ENCODE assay signal across 8 mouse cellular contexts in the genomic region with DNA sequence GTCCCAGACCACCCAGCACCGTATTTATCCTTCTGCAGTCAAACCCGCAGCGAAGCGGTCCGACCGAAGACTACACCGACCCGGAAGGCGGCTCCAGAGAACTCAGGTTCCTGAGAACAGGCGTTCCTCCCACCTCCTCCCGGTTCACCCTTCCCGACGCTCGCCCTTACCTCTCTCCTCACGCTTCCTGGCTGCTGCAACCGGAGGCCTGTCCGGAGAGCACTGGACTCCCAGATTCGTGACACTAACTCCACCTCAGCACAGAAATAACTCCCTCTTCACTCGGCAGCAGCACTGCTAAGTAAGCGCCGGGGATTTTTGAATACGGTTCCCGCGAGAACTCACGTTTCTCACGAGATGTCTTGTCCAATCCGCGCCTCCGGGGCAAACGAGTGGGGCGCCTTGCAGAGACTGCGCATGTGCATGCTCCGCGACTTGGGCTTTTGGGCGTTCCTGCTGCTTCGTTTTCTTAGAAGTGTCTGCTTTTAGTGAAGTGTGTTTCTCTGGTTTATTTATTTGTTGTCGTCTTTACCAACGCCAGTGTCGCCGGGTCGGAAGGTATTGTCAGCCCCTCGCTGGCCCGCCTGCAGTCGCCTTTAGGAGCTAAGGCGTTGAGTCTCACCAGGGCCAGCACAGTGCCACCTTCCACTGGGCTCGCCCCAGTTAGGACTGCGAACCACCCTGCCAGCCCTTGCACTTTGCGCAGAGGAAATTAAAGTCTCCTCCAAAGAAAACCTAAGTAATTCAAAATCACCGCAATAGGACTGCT. TPM values are rescaled to one million over a fixed set of nuclear protein-coding genes. Genes with fewer than 3 reads are reported as not detected.
A peak's percentile ranks its signal among the peaks of the same experiment; 100 is the strongest.
DNase-seq lines count a peak whose midpoint lies in the region; ATAC-seq and TF ChIP-seq lines count a peak whose summit lies in the region.

A gene (minus strand): TSS at position 324 of the 769 bp plus-strand sequence.

- peak within 1 kb of the TSS; percentile 93 for H3K4me3 ChIP-seq in E14TG2a.4 (replicated peaks; ENCODE audit: low read length)
- H3K4me3 ChIP-seq in forebrain, embryonic 12.5 days (replicated peaks), result peak within 1 kb of the TSS; percentile 72
- H3K4me3 ChIP-seq in liver, postnatal 0 days (ENCODE audit: low read depth, low read length), result peak within 1 kb of the TSS; percentile 81
- H3K4me3 ChIP-seq in neural tube, embryonic 14.5 days (ENCODE audit: low read depth, low read length), result peak within 1 kb of the TSS; percentile 52

- H3K4me2 ChIP-seq in forebrain, embryonic 12.5 days, result peak within 1 kb of the TSS; percentile 82
- H3K4me2 ChIP-seq in liver, postnatal 0 days (ENCODE audit: low read depth, low read length), result peak within 1 kb of the TSS; percentile 92
- H3K4me2 ChIP-seq in neural tube, embryonic 14.5 days (ENCODE audit: low read depth, low read length), result peak within 1 kb of the TSS; percentile 84

- peaks cover 9% of the 10 kb centered on the region for H3K27me3 ChIP-seq in E14TG2a.4 (ENCODE audit: insufficient read depth, low read length)
- peaks cover 12% of the 10 kb centered on the region for H3K27me3 ChIP-seq in forebrain, embryonic 12.5 days
- no peaks in the 10 kb centered on the region for H3K27me3 ChIP-seq in liver, postnatal 0 days (ENCODE audit: insufficient read depth, low read length)
- no peaks in the 10 kb centered on the region for H3K27me3 ChIP-seq in neural tube, embryonic 14.5 days (ENCODE audit: control insufficient read depth, insufficient read depth, low read length)

- peak; percentile 95 for ATAC-seq in forebrain, embryonic 12.5 days (ENCODE audit: low FRiP score)
- peak; percentile 98 for ATAC-seq in liver, postnatal 0 days
- ATAC-seq in neural tube, embryonic 14.5 days (ENCODE audit: low read depth), result peak; percentile 96

- peak within 1 kb of the TSS; percentile 68 for H3K27ac ChIP-seq in forebrain, embryonic 12.5 days
- peak within 1 kb of the TSS; percentile 85; the same call in 1 of the 2 replicates for H3K27ac ChIP-seq in liver, postnatal 0 days (ENCODE audit: low read depth)
- H3K27ac ChIP-seq in neural tube, embryonic 14.5 days (ENCODE audit: low read depth, low read length), result no peak within 1 kb of the TSS; the same call in 1 of the 2 replicates

- peak; percentile 98 for DNase-seq in c-Kit-positive CD71-positive TER-119-positive erythroid progenitor cells, embryonic 14.5 days (ENCODE audit: low spot score)
- DNase-seq in heart, postnatal 10 days, result peak; percentile 98
- peak; percentile 83 for DNase-seq in large intestine, adult 2 months (ENCODE audit: low read depth, low spot score)
- peak; percentile 95 for DNase-seq in liver, postnatal 0 days
- peak; percentile 98 for DNase-seq in testis, postnatal 10 days (ENCODE audit: low spot score)

- peak; percentile 81 for TF ChIP-seq EP300 in liver, postnatal 0 days (IDR thresholded peaks at IDR 0.05; ENCODE audit: low read depth)

- TF ChIP-seq CTCF in E14TG2a.4 (conservative IDR thresholded peaks at IDR 0.05; ENCODE audit: low read length), result no peak
- no peak for TF ChIP-seq CTCF in liver, postnatal 0 days (IDR thresholded peaks at IDR 0.05; ENCODE audit: low read depth)

- WGBS in forebrain, embryonic 12.5 days, result under 1% methylated on average over 49 of the region's 49 CpGs
- WGBS in large intestine, adult 2 months, result under 1% methylated on average over 49 of the region's 49 CpGs
- 1% methylated on average over 49 of the region's 49 CpGs for WGBS in liver, postnatal 0 days (ENCODE audit: insufficient replicate concordance)
- under 1% methylated on average over 49 of the region's 49 CpGs for WGBS in neural tube, embryonic 14.5 days

- H3K9me3 ChIP-seq in E14TG2a.4 (ENCODE audit: low read length), result no peaks in the 10 kb centered on the region
- no peaks in the 10 kb centered on the region for H3K9me3 ChIP-seq in forebrain, embryonic 12.5 days
- H3K9me3 ChIP-seq in liver, postnatal 0 days (ENCODE audit: low read length), result no peaks in the 10 kb centered on the region
- no peaks in the 10 kb centered on the region for H3K9me3 ChIP-seq in neural tube, embryonic 14.5 days (ENCODE audit: control insufficient read depth, low read length)

- H3K36me3 ChIP-seq in E14TG2a.4 (ENCODE audit: insufficient read depth, low read length), result peaks cover 30% of the 10 kb centered on the region
- peaks cover 16% of the 10 kb centered on the region for H3K36me3 ChIP-seq in forebrain, embryonic 12.5 days (replicated peaks)
- H3K36me3 ChIP-seq in liver, postnatal 0 days (replicated peaks; ENCODE audit: insufficient read depth, low read length), result peaks cover 15% of the 10 kb centered on the region
- H3K36me3 ChIP-seq in neural tube, embryonic 14.5 days (ENCODE audit: control insufficient read depth, insufficient read depth, low read length), result no peaks in the 10 kb centered on the region

- H3K4me1 ChIP-seq in E14TG2a.4 (replicated peaks; ENCODE audit: low read depth, low read length), result peaks cover 20% of the 10 kb centered on the region
- H3K4me1 ChIP-seq in forebrain, embryonic 12.5 days, result peaks cover 16% of the 10 kb centered on the region
- H3K4me1 ChIP-seq in liver, postnatal 0 days (ENCODE audit: insufficient read depth), result peaks cover 8% of the 10 kb centered on the region; the same call in 1 of the 2 replicates
- peaks cover 10% of the 10 kb centered on the region for H3K4me1 ChIP-seq in neural tube, embryonic 14.5 days (ENCODE audit: control insufficient read depth, insufficient read depth, low read length)

- H3K9ac ChIP-seq in forebrain, embryonic 12.5 days, result peak within 1 kb of the TSS; percentile 80
- H3K9ac ChIP-seq in liver, postnatal 0 days (replicated peaks), result peak within 1 kb of the TSS; percentile 85
- H3K9ac ChIP-seq in neural tube, embryonic 14.5 days (replicated peaks; ENCODE audit: low read depth, low read length), result peak within 1 kb of the TSS; percentile 59

- intact Hi-C loops in heart, postnatal 10 days (cut with DNase I), result loop anchor here (10.0 kb wide), 1 partner anchor 1001 kb away; a partner anchor contains a TSS

RNA-seq across cellular contexts. Expression of the gene that starts here (rescaled TPM):
- polyA plus RNA-seq in forebrain, embryonic 12.5 days (2016; fragmentation: Nextera tagmentation; extraction: Ambion mirVana), result 23.4 and 26.1 TPM in 2 replicates
- 1 to 10 TPM; 3.7 to 3.9 TPM for total RNA-seq in heart, postnatal 10 days (2021)
- polyA plus RNA-seq in large intestine, adult 2 months (2012; rRNA removed), result 2.4 and 2.5 TPM in 2 replicates
- polyA plus RNA-seq in liver, postnatal 0 days (2015; fragmentation: Nextera tagmentation; extraction: Ambion mirVana), result 4.4 and 4.6 TPM in 2 replicates
- 1.4 and 3.0 TPM in 2 replicates for polyA plus RNA-seq in neural tube, embryonic 14.5 days (2014; fragmentation: Nextera tagmentation; extraction: Ambion mirVana)
